Comparison of ENCODE assay signal across 25 mouse cellular contexts in the genomic region with DNA sequence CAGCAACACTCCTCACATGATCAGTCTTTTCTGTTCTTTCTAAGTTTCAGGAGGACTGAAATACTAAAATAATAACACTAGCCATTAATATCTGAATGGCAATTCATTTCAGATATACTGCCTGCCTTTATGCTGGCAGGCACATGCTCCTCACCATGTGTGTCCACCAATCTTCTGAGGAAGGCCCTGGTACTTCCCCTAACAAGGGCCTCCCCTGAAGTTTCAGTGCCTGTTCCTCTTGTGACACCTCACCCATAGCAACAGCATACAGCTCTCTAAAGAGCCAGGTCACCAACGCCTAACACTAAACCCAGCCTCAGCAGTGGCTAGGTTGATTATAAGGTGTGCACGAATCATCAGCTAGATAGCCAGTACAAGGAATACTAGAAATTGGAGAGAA. TPM values are rescaled to one million over a fixed set of nuclear protein-coding genes. Genes with fewer than 3 reads are reported as not detected.
A peak's percentile ranks its signal among the peaks of the same experiment; 100 is the strongest.
DNase-seq lines count a peak whose midpoint lies in the region; ATAC-seq and TF ChIP-seq lines count a peak whose summit lies in the region.
"Had no signal": no experiment of that assay in that cellular context is flagged by ENCODE, and none has a peak within 500 bp of the region (broad histone marks: within the 10 kb centered on the region; RNA-seq: fewer than 3 reads in every experiment).

No protein-coding gene starts in this region.

- H3K4me3 ChIP-seq in layer of hippocampus, adult 2 months: no peak overlapping the region
- H3K4me3 ChIP-seq: embryonic facial prominence, embryonic 10.5 days; embryonic facial prominence, embryonic 13.5 days; erythroblast, embryonic 14.5 days; forebrain, embryonic 12.5 days; forebrain, embryonic 15.5 days; heart, adult 2 months; heart, embryonic 10.5 days had no signal

- TF ChIP-seq CTCF in layer of hippocampus, adult 2 months (conservative IDR thresholded peaks at IDR 0.05): no peak

- ATAC-seq in hematopoietic stem cell, adult 5-6 weeks (replicated peaks in 1 of 2; ENCODE audit: insufficient read depth in 1 of 2, low FRiP score in 2 of 2, low TSS enrichment in 1 of 2, low read depth in 1 of 2, poor library complexity in 2 of 2, severe bottlenecking in 2 of 2): 0 out of 4 replicates have a peak, but pooled peaks have one; percentile 29 to 37
- ATAC-seq: forebrain, embryonic 15.5 days; hindbrain, postnatal 0 days; inflammation-experienced regulatory T-cells, adult 6 months; Patski had no signal

- DNase-seq in layer of hippocampus, adult 2 months (ENCODE audit: low spot score in 2 of 2): no peak
- no peak for DNase-seq in layer of hippocampus, postnatal 36 days
- DNase-seq in retina, postnatal 1 day: peak; percentile 32
- no peak for DNase-seq in retina, embryonic 14.5 days (ENCODE audit: low spot score)
- no peak for DNase-seq in heart, postnatal 14 days
- DNase-seq: adrenal gland, postnatal 10 days; adrenal gland, postnatal 36 days; cerebellum, adult 18-20 months; cerebellum, adult 9-11 months; cerebellum, postnatal 25 days; embryo, embryonic 11 days; gastrocnemius, postnatal 25 days; heart, adult 2 months; heart, postnatal 36 days had no signal

- intact Hi-C loops in heart, postnatal 14 days (cut with DNase I): no loop called here

- H3K27ac ChIP-seq in layer of hippocampus, adult 2 months: peak overlapping the region; percentile 66; the same call in 1 of the 2 replicates
- H3K27ac ChIP-seq: embryonic facial prominence, embryonic 10.5 days; embryonic facial prominence, embryonic 13.5 days; forebrain, embryonic 12.5 days; forebrain, embryonic 15.5 days; heart, adult 2 months; heart, embryonic 10.5 days; hindbrain, embryonic 14.5 days; hindbrain, postnatal 0 days had no signal

RNA-seq across cellular contexts. Expression of a gene that starts 20.5 kb away (rescaled TPM):
- total RNA-seq in layer of hippocampus, adult 2 months (2021): 10 to 100 TPM; 15.1 to 19.0 TPM
- total RNA-seq in layer of hippocampus, postnatal 36 days (2021): 10 to 100 TPM; 15.2 to 16.7 TPM
- total RNA-seq in hematopoietic stem cell, adult 5-6 weeks (2017): not detected in 2 replicates
- 10 to 100 TPM; 20.0 to 20.5 TPM for total RNA-seq in heart, postnatal 14 days (2021)

Comparison
In these comparisons a context has a peak if more than half of its experiments do, and no peak if none do; other contexts are left out.
1. RNA of a gene that starts 20.5 kb away (total RNA-seq): 20.0 to 20.5 TPM in heart, postnatal 14 days, 15.1 to 19.0 TPM in layer of hippocampus, adult 2 months and 15.2 to 16.7 TPM in layer of hippocampus, postnatal 36 days; not detected in hematopoietic stem cell, adult 5-6 weeks; every median in the first group is over 10 times any median in the second.